Mouse (Mus musculus) small intestine, adult 2 months (tissue): ENCODE measurements at regions not wholly inside any gene's neighbourhood (a gene's known extent, or its start where the extent isn't known, plus 50 kb on each side); places are given as distances from the start of the nearest gene placed in this dataset.

Source experiments
- CTCF ChIP-seq: fragments of 200-500 bp; IDR thresholded peaks from 2 replicates; pipeline ENCODE4 v1.5.1; 2012; ENCODE audit warnings: low read depth, mild to moderate bottlenecking, control low read depth, inconsistent platforms, low read length, moderate library complexity, mixed read lengths; ENCODE audit not compliant: insufficient replicate concordance, insufficient read length; ENCODE audit errors: extremely low read depth
- POLR2A ChIP-seq: fragments of 200-500 bp; IDR thresholded peaks from 2 replicates; pipeline ENCODE4 v1.6.1; 2012; ENCODE audit warnings: low read depth, mild to moderate bottlenecking, control low read depth, inconsistent platforms, low read length, moderate library complexity

DNA sequence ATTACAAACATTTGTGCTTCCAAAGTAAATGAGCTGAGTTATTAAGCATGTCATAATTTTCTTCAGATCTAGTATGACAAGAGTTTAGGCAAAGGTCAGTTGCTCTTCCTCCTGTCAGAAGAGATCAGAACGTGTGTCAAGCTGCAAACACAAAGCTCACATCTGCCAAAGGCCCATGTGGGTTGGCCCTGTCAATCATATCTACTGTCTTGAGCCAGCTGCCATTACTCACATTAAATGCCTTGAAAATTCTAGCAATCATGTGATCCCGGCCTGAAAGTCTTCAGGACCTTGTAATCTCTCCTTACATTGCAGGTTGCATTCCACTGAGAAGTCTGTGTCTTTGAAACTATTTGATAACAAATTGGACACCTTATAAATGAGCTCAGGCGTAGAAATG is 146.8 kb upstream of the Cp start:
- no peak for TF ChIP-seq CTCF
- no peak for TF ChIP-seq POLR2A
